Mouse (Mus musculus): ENCODE results near the gene Sgo2a.

DNA sequence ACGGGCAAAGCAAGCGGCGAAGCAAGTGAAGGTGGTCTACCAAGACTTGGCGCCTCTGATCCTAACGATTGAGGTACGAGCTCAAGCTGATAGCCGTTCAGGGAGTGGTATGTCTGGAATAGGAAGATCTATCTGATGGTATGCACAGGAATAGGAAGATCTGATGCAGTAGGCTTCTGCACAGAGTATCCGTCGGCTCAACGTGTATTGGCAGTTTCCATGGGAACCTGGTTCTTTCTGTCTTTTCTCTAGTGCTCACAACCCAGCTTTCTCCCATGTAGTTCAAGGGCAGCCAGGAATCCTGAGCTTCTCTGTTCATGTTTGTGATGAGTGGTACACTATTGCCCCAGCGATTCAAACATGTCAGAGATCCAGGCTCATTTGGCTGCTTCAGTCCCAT, 74.3 kb downstream of the Sgo2a start:
- TF ChIP-seq CTCF (IDR thresholded peaks at IDR 0.05; ENCODE audit: low read depth): no peak
- TF ChIP-seq EP300 (optimal IDR thresholded peaks at IDR 0.05): no peak
